32 mouse cellular contexts compared by ENCODE assay signal in the genomic region with DNA sequence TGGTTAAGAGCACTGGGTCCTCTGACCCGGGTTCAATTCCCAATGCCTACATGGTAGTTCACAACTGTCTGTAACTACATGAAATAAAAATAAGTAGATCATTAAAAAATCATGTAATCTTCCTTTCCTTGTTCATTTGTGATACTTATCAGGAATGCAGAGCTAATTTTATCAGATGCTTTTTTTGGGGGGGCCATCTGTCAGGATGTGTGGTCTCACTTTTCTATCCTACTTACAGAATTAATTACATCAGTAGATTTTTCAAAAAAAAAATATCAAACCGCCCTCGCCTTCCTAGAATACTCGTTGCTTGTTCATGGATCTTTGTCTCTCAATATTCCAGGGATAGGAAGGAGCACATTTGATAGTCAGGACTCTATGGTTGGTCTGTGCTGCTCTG. TPM values are rescaled to one million over a fixed set of nuclear protein-coding genes. Genes with fewer than 3 reads are reported as not detected.
"Had no signal": no experiment of that assay in that cellular context is flagged by ENCODE, and none has a peak within 500 bp of the region (broad histone marks: within the 10 kb centered on the region; RNA-seq: fewer than 3 reads in every experiment).

No protein-coding gene starts in this region.

- H3K9ac ChIP-seq: kidney, embryonic 15.5 days; liver, embryonic 13.5 days; midbrain, embryonic 12.5 days; midbrain, embryonic 15.5 days; neural tube, embryonic 12.5 days; neural tube, embryonic 15.5 days had no signal

- H3K9me3 ChIP-seq: kidney, embryonic 15.5 days; liver, embryonic 13.5 days; midbrain, embryonic 12.5 days; midbrain, embryonic 15.5 days; neural tube, embryonic 12.5 days; neural tube, embryonic 15.5 days had no signal

- H3K27ac ChIP-seq: kidney, embryonic 15.5 days; left cerebral cortex, adult 2 months; liver, embryonic 13.5 days; midbrain, embryonic 12.5 days; midbrain, embryonic 15.5 days; neural tube, embryonic 12.5 days; neural tube, embryonic 15.5 days; stomach, postnatal 0 days had no signal

- H3K27me3 ChIP-seq: kidney, embryonic 15.5 days; liver, embryonic 13.5 days; midbrain, embryonic 12.5 days; midbrain, embryonic 15.5 days; neural tube, embryonic 12.5 days; neural tube, embryonic 15.5 days had no signal

- H3K4me1 ChIP-seq: midbrain, embryonic 15.5 days; neural tube, embryonic 12.5 days; neural tube, embryonic 15.5 days had no signal

- DNase-seq: kidney, adult 11 months; kidney, adult 8-10 months; kidney, postnatal 10 days; kidney, postnatal 36 days; liver, embryonic 13.5 days; lung, adult 2 months; lung, postnatal 14 days; lung, postnatal 4 days; right cerebral cortex, adult 18-20 months; right cerebral cortex, postnatal 14 days; right cerebral cortex, postnatal 4 days; thymus, postnatal 25 days had no signal

- H3K4me3 ChIP-seq: kidney, embryonic 15.5 days; left cerebral cortex, adult 2 months; liver, embryonic 13.5 days; midbrain, embryonic 12.5 days; midbrain, embryonic 15.5 days; neural tube, embryonic 12.5 days; neural tube, embryonic 15.5 days had no signal

- H3K4me2 ChIP-seq: kidney, embryonic 15.5 days; liver, embryonic 13.5 days; midbrain, embryonic 12.5 days; midbrain, embryonic 15.5 days; neural tube, embryonic 12.5 days; neural tube, embryonic 15.5 days had no signal

- ATAC-seq: midbrain, embryonic 15.5 days had no signal

- H3K36me3 ChIP-seq: kidney, embryonic 15.5 days; liver, embryonic 13.5 days; midbrain, embryonic 12.5 days; midbrain, embryonic 15.5 days; neural tube, embryonic 12.5 days; neural tube, embryonic 15.5 days had no signal

RNA-seq across cellular contexts. Expression of a gene that starts 4.8 kb away (rescaled TPM):
- total RNA-seq: megakaryocyte progenitor cell, adult 5-6 weeks; megakaryocyte-erythroid progenitor cell, adult 5-6 weeks had no signal

RNA-seq across cellular contexts. Expression of a gene that starts 7.6 kb away (rescaled TPM):
- total RNA-seq: megakaryocyte progenitor cell, adult 5-6 weeks; megakaryocyte-erythroid progenitor cell, adult 5-6 weeks had no signal
- polyA plus RNA-seq: liver, embryonic 13.5 days; midbrain, embryonic 12.5 days; midbrain, embryonic 15.5 days; neural tube, embryonic 12.5 days had no signal

RNA-seq across cellular contexts. Expression of a gene that starts 12.1 kb away (rescaled TPM):
- total RNA-seq: layer of hippocampus, adult 18-20 months; layer of hippocampus, postnatal 25 days; left cerebral cortex, adult 2 months; left cerebral cortex, postnatal 10 days; left cerebral cortex, postnatal 36 days; liver, adult 2 months; megakaryocyte progenitor cell, adult 5-6 weeks; megakaryocyte-erythroid progenitor cell, adult 5-6 weeks had no signal
- polyA plus RNA-seq: kidney, embryonic 15.5 days; limb, embryonic 11.5 days; limb, embryonic 14.5 days; liver, adult 2 months; liver, embryonic 13.5 days; liver, embryonic 16.5 days; midbrain, embryonic 12.5 days; midbrain, embryonic 15.5 days; neural tube, embryonic 12.5 days; neural tube, embryonic 15.5 days; stomach, postnatal 0 days; thymus, postnatal 0 days had no signal

RNA-seq across cellular contexts. Expression of a gene that starts 21.6 kb away (rescaled TPM):
- total RNA-seq: layer of hippocampus, adult 18-20 months; layer of hippocampus, postnatal 25 days; left cerebral cortex, adult 2 months; left cerebral cortex, postnatal 10 days; left cerebral cortex, postnatal 36 days; liver, adult 2 months; megakaryocyte progenitor cell, adult 5-6 weeks; megakaryocyte-erythroid progenitor cell, adult 5-6 weeks had no signal
- polyA plus RNA-seq: kidney, embryonic 15.5 days; limb, embryonic 11.5 days; limb, embryonic 14.5 days; liver, adult 2 months; liver, embryonic 13.5 days; liver, embryonic 16.5 days; lung, adult 2 months; lung, embryonic 16.5 days; midbrain, embryonic 12.5 days; midbrain, embryonic 15.5 days; neural tube, embryonic 12.5 days; stomach, embryonic 14.5 days; stomach, postnatal 0 days; thymus, postnatal 0 days had no signal

RNA-seq across cellular contexts. Expression of a gene that starts 48.6 kb away (rescaled TPM):
- total RNA-seq: layer of hippocampus, adult 18-20 months; layer of hippocampus, postnatal 25 days; left cerebral cortex, adult 2 months; left cerebral cortex, postnatal 10 days; left cerebral cortex, postnatal 36 days; liver, adult 2 months; megakaryocyte progenitor cell, adult 5-6 weeks; megakaryocyte-erythroid progenitor cell, adult 5-6 weeks had no signal
- polyA plus RNA-seq: kidney, embryonic 15.5 days; limb, embryonic 11.5 days; limb, embryonic 14.5 days; liver, adult 2 months; liver, embryonic 13.5 days; liver, embryonic 16.5 days; lung, embryonic 16.5 days; midbrain, embryonic 12.5 days; midbrain, embryonic 15.5 days; neural tube, embryonic 12.5 days; neural tube, embryonic 15.5 days; stomach, embryonic 14.5 days; stomach, postnatal 0 days; thymus, postnatal 0 days had no signal
